Mouse (Mus musculus) heart, postnatal 0 days (tissue): ENCODE results near the gene Ppp2r5a. TPM values are rescaled to one million over a fixed set of nuclear protein-coding genes. Genes with fewer than 3 reads are reported as not detected.

Source experiments
- ATAC-seq: fragments of 200-750 bp; cut with Nextera tagmentation; 2 replicates; pipeline ENCODE4 v1.8.0; 2017; ENCODE audit warnings: low read depth, moderate number of reproducible peaks, moderate library complexity; ENCODE audit not compliant: insufficient read depth
- DNase-seq: peaks from one replicate; pipeline ENCODE4 v3.0.0-alpha.2; 2016; ENCODE audit warnings: low spot score
- H3K27ac ChIP-seq: fragments of 300-500 bp; sonication (generic); 2 replicates; pipeline ENCODE4 v1.5.1; 2014; ENCODE audit warnings: low read depth, mild to moderate bottlenecking
- H3K27me3 ChIP-seq: fragments of 300-500 bp; sonication (generic); 2 replicates; pipeline ENCODE4 v1.6.1; 2014; ENCODE audit warnings: low read length, mixed read lengths; ENCODE audit not compliant: control insufficient read depth, insufficient read depth
- H3K36me3 ChIP-seq: fragments of 300-500 bp; sonication (generic); replicated peaks from 2 replicates; pipeline ENCODE4 v1.6.1; 2014; ENCODE audit warnings: low read length, mixed read lengths; ENCODE audit not compliant: control insufficient read depth, insufficient read depth
- H3K4me1 ChIP-seq: fragments of 300-500 bp; sonication (generic); 2 replicates; pipeline ENCODE4 v1.6.1; 2014; ENCODE audit warnings: antibody characterized with exemption; ENCODE audit not compliant: control insufficient read depth, insufficient read depth
- H3K4me2 ChIP-seq: fragments of 300-500 bp; sonication (generic); 2 replicates; pipeline ENCODE4 v1.6.1; 2014; ENCODE audit warnings: low read depth, mild to moderate bottlenecking, low read length, moderate library complexity
- H3K4me3 ChIP-seq: fragments of 300-500 bp; sonication (generic); 2 replicates; pipeline ENCODE4 v1.5.1; 2014; ENCODE audit warnings: low read depth, low read length
- H3K9ac ChIP-seq: fragments of 300-500 bp; sonication (generic); replicated peaks from 2 replicates; pipeline ENCODE4 v1.6.1; 2014; ENCODE audit warnings: low read depth, low read length, mixed read lengths
- H3K9me3 ChIP-seq: fragments of 300-500 bp; sonication (generic); replicated peaks from 2 replicates; pipeline ENCODE4 v1.6.1; 2016; ENCODE audit warnings: low read length; ENCODE audit not compliant: control insufficient read depth
- CTCF ChIP-seq: IDR thresholded peaks from 2 replicates; pipeline ENCODE4 v1.5.1; 2016; ENCODE audit warnings: antibody characterized with exemption, control low read depth, low read depth
- EP300 ChIP-seq: IDR thresholded peaks from 2 replicates; pipeline ENCODE4 v1.6.1; 2016; ENCODE audit warnings: antibody characterized with exemption, low read depth
- WGBS: fragments of 180-500 bp; shearing (Covaris S2); extraction: QIAGEN DNeasy Blood & Tissue Kit; methylation state at CpG from one replicate; pipeline ENCODE4 v1.1.7; 2014; 5-methylcytosine and 5-hydroxymethylcytosine counted together
- polyA plus RNA-seq: library from polyadenylated mRNA; unstranded; fragments of >200 nt; fragmentation: Nextera tagmentation; extraction: Ambion mirVana; gene quantifications from 2 replicates; pipeline ENCODE4 v1.2.1, GENCODE M21; 2015
- total RNA-seq: library from RNA; depleted of rRNA; stranded (reverse); fragments of >200 nt; gene quantifications from 2 replicates; pipeline ENCODE4 v1.2.3, GENCODE M21; 2014; ENCODE audit warnings: low replicate concordance

Gene Ppp2r5a
- total and polyA plus RNA-seq, 2 experiments from 2014 or later = 31.4 to 109 TPM

GRCm38 (mm10) chr1:191445831-191446258 is 42.8 kb upstream of the Ppp2r5a start:
- Histone ChIP-seq H3K36me3 (no peaks in the 10 kb centered on the region), H3K27me3 (no peaks in the 10 kb centered on the region), H3K4me3 (no peak overlapping the region), H3K27ac (no peak overlapping the region), H3K9me3 (no peaks in the 10 kb centered on the region), H3K4me2 (no peak overlapping the region), H3K9ac (no peak overlapping the region), H3K4me1 (peaks cover 25% of the 10 kb centered on the region)
- 42% methylated on average over 9 of the region's 9 CpGs for WGBS
- DNase-seq = no peak
- no peak for ATAC-seq
- no peak for TF ChIP-seq EP300
- TF ChIP-seq CTCF = no peak

GRCm38 (mm10) chr1:191445401-191445800 is 42.3 kb upstream of the Ppp2r5a start:
- H3K27ac ChIP-seq = no peak overlapping the region
- H3K36me3 ChIP-seq = no peaks in the 10 kb centered on the region
- DNase-seq (no peak), ATAC-seq (no peak)
- TF ChIP-seq EP300 = no peak
- TF ChIP-seq CTCF = no peak
- H3K4me1 ChIP-seq = peaks cover 20% of the 10 kb centered on the region
- H3K9ac ChIP-seq = no peak overlapping the region
- H3K27me3 ChIP-seq = no peaks in the 10 kb centered on the region
- no peak overlapping the region for H3K4me2 ChIP-seq
- H3K9me3 ChIP-seq = no peaks in the 10 kb centered on the region
- H3K4me3 ChIP-seq = no peak overlapping the region; the same call in 1 of the 2 replicates
- 82% methylated on average over 12 of the region's 12 CpGs for WGBS

- TF ChIP-seq EP300 = no peak
- no peak for TF ChIP-seq CTCF
- DNase-seq = no peak
- ATAC-seq = no peak
- WGBS = 36% methylated on average over 1 of the region's 1 CpGs
- Histone ChIP-seq H3K27me3 (no peaks in the 10 kb centered on the region), H3K4me1 (peaks cover 12% of the 10 kb centered on the region; the same call in 1 of the 2 replicates), H3K9me3 (no peaks in the 10 kb centered on the region), H3K27ac (no peak overlapping the region), H3K9ac (no peak overlapping the region), H3K4me3 (no peak overlapping the region), H3K36me3 (no peaks in the 10 kb centered on the region), H3K4me2 (no peak overlapping the region)
Measured at GRCm38 (mm10) chr1:191444467-191444866, 41.4 kb upstream of the Ppp2r5a start.

- Histone ChIP-seq H3K27ac (no peak overlapping the region), H3K27me3 (no peaks in the 10 kb centered on the region), H3K4me3 (no peak overlapping the region), H3K9ac (no peak overlapping the region), H3K9me3 (no peaks in the 10 kb centered on the region), H3K36me3 (no peaks in the 10 kb centered on the region), H3K4me2 (no peak overlapping the region), H3K4me1 (peaks cover 36% of the 10 kb centered on the region)
- ATAC-seq (no peak), DNase-seq (no peak)
- TF ChIP-seq EP300 (no peak), CTCF (no peak)
- WGBS = 62% methylated on average over 3 of the region's 3 CpGs
Measured at GRCm38 (mm10) chr1:191439011-191439410, 35.9 kb upstream of the Ppp2r5a start.

GRCm38 (mm10) chr1:191438546-191438945 is 35.5 kb upstream of the Ppp2r5a start:
- Histone ChIP-seq H3K4me1 (peaks cover 36% of the 10 kb centered on the region), H3K27ac (no peak overlapping the region), H3K36me3 (no peaks in the 10 kb centered on the region), H3K9me3 (no peaks in the 10 kb centered on the region), H3K27me3 (no peaks in the 10 kb centered on the region), H3K4me2 (no peak overlapping the region), H3K9ac (no peak overlapping the region), H3K4me3 (no peak overlapping the region)
- TF ChIP-seq EP300 (no peak), CTCF (no peak)
- WGBS = 54% methylated on average over 4 of the region's 4 CpGs
- ATAC-seq = no peak
- DNase-seq = no peak

GRCm38 (mm10) chr1:191436647-191437046 is 33.6 kb upstream of the Ppp2r5a start:
- H3K4me3 ChIP-seq = no peak overlapping the region
- TF ChIP-seq EP300 (no peak), CTCF (no peak)
- no peak overlapping the region for H3K27ac ChIP-seq
- 34% methylated on average over 3 of the region's 3 CpGs for WGBS
- H3K36me3 ChIP-seq = no peaks in the 10 kb centered on the region
- H3K4me1 ChIP-seq = peaks cover 36% of the 10 kb centered on the region
- H3K27me3 ChIP-seq = no peaks in the 10 kb centered on the region
- no peak overlapping the region for H3K9ac ChIP-seq
- no peak overlapping the region for H3K4me2 ChIP-seq
- DNase-seq (no peak), ATAC-seq (no peak)
- no peaks in the 10 kb centered on the region for H3K9me3 ChIP-seq
